Mouse (Mus musculus) ES-Bruce4 (cell line): ENCODE data around the gene Uap1.

Source experiments
- CTCF ChIP-seq: IDR thresholded peaks from one replicate; pipeline ENCODE4 v1.8.1; 2011; ENCODE audit warnings: low read depth, low read length
- EP300 ChIP-seq: IDR thresholded peaks from 2 replicates; pipeline ENCODE4 v1.6.1; 2011; ENCODE audit warnings: low read depth, low read length; ENCODE audit not compliant: insufficient read depth
- POLR2A ChIP-seq: IDR thresholded peaks from one replicate; pipeline ENCODE4 v1.8.1; 2011; ENCODE audit warnings: low read length; ENCODE audit not compliant: insufficient read depth

- no peak for TF ChIP-seq CTCF
- TF ChIP-seq EP300, result no peak
- no peak for TF ChIP-seq POLR2A
Measured at GRCm38 (mm10) chr1:170218091-170218884, 43.5 kb upstream of the Uap1 start.
